Mouse (Mus musculus) liver, postnatal 0 days (tissue): ENCODE measurements around the gene Hspg2.

Experiments used
- CTCF ChIP-seq: sonication (generic); IDR thresholded peaks from 2 replicates; pipeline ENCODE4 v1.5.1; 2016; ENCODE audit warnings: antibody characterized with exemption, low read depth
- EP300 ChIP-seq: IDR thresholded peaks from 2 replicates; pipeline ENCODE4 v1.6.1; 2016; ENCODE audit warnings: antibody characterized with exemption, low read depth, mild to moderate bottlenecking

DNA sequence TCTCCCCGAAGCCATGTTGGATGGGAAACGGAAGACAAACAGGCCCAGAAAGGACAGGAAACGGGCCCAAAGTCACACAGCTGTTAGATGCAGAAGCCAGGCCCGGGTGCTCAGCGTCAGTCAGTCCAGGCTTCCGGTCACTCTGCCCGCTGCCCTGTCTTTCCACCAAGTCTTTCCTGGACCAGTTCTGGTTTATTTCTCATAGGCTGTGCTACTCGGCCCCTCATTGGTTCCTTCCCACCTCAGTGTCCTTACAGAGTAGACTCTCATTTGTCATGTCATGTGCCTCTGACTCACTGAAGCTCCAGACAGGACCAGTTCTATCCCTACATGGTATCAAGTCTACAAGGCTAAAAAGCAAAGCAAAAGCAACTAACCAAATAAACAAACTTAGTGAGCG is 41.0 kb downstream of the Hspg2 start:
- TF ChIP-seq CTCF (no peak), EP300 (no peak)
